Mouse (Mus musculus) gastrocnemius, postnatal 10 days (tissue): ENCODE measurements around the gene Sfrp5. TPM values are rescaled to one million over a fixed set of nuclear protein-coding genes. Genes with fewer than 3 reads are reported as not detected.

ENCODE experiments used
- DNase-seq: peaks from one replicate; pipeline ENCODE4 v3.0.0; 2021; ENCODE audit warnings: mixed read lengths
- long read RNA-seq, 2 experiments: library from polyadenylated mRNA; stranded (forward); transcript quantifications; one replicate each; pipeline ENCODE4 v2.0.0; 2021
- total RNA-seq, 2 experiments: library from RNA; stranded (reverse); gene quantifications; 2 replicates each; pipeline ENCODE4 v1.2.3; 2021

The Sfrp5 gene
- total RNA-seq = 1 to 10 TPM; 5.7 to 6.8 TPM
- long read RNA-seq, experiment 1, transcript Sfrp5-201 (3 exons, 1,900 nt) = major isoform, 8 of 9 reads
- long read RNA-seq, experiment 1, partial matches to known transcripts = 0 of 9 reads
- long read RNA-seq, experiment 1, other reads (novel, unspliced or antisense) = 1 of 9 reads
- long read RNA-seq, experiment 2, transcript Sfrp5-201 (3 exons, 1,900 nt) = major isoform, 10 of 10 reads
- long read RNA-seq, experiment 2, partial matches to known transcripts = 0 of 10 reads
- long read RNA-seq, experiment 2, other reads (novel, unspliced or antisense) = 0 of 10 reads

DNA sequence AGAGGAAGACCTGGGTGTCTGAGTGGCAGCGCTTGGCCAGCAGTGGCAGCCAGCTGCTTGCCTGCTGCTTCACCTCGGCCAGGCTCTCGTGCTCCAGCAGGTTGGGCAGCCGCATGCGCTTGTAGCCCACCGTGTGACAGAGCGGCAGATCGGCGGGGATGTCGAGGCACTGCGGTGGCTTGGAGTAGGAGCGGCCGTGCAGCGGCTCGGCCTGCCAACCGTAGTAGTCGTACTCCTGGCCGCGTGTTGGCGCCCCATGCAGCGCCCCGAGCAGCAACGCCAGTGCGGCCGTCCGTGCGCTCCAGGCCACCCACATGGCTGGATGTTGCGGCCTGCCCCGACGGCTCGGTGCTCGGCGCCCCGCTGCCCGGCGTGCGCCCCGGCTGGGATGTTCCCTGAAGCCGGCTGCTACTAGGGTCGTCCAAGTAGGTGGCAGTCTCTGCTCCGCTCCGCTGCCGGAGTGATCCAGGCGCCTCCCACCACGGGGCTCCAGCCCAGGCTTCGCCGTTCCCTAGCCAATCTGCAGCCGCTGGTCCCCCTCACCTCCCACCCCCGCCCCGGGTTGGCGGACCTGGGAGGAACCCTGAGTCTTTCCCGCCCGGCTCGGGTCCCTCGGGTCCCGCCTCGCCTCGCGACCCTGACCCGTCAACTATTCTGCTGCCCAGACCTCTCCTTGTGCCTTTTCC lies at the start of gene Sfrp5:
Gene Sfrp5 (minus strand): TSS at position 557 of the 686 bp plus-strand sequence.
- no peak for DNase-seq

DNA sequence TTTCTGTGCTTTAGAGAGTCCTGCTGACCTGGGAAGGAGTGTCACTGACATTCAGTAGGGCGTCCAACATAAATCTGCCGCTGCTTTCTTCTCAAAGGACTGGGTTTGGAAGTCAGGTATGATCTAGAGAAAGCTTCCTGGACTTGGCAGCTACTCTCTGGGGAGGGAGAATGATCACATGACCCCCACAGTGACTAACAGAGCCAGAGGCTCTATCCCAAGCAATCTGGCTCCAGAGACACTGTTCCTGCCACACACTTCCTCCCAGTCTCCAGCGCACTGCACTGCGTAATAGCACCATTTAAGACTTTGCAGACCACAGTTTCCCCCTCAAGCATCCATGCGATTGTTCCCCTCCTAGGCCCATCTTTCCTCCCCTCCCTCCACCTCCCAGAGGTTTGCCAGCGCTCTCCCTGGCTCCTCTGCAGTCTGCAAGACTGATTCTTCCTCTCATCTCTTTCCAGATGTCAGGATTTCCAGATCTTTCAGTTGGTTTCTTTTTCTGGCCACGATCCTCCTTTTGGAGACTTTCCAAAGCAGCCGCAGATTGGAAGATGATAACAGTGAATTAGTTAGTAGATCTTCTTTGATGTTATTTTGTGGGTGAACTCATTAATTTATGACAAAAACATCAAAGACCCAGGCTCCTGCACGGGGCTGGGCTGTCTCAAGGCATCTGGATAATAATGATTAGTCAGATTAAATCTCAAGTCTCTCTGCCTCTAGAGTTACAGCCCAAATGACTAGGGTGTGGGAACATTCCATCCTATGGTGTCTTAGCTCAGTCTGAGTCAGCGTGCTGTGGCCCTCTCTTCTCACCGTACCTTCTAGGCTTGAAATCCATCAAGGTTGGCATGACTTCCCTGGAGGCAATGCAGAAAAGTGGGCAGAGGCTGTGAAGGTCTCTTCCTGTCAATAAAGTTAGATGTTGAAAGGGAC lies 48.2 kb upstream of the Sfrp5 start:
- no peak for DNase-seq

DNA sequence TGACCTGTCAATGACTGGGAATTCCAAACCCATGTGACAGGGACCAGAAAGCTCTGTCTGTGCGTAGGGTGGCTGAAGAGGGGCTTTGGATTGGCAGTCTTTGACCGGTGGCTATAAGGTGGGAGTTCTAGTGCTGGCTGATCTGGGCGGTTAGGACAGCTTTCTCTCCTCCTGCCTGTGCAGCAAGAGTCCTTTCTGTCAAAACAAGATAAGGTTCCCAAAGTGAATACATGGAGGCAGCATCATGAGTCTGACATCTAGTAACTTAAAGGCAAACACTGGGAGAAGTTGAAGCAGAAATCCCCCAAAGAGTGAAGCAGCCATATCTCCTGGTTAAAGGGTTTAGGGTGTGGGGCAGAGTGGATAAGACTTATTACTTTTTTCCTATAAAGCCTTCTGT lies 45.5 kb upstream of the Sfrp5 start, which contains the start of gene Golga7b:
Gene Golga7b (plus strand): TSS at position 56 of the 400 bp plus-strand sequence.
- no peak for DNase-seq

DNA sequence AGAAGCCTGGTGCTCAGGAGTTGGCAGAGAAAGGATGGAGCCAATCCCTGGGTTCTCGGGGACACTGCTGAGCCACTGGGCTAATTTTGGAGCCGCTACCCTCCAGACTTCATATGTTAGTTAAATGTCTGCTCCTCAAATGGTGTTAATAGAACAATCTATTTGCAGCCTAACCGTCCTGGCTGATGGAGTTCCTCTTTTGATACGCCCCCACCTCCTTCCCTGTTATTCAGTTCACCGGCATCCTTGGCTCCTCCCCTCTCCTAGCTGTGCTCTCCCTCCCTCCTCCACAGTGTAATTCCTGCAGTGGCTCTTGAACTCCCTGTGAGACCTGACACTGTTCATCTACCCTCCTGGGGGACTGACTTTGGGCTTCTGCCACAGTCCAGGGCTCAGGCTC lies 44.6 kb upstream of the Sfrp5 start:
- no peak for DNase-seq

DNA sequence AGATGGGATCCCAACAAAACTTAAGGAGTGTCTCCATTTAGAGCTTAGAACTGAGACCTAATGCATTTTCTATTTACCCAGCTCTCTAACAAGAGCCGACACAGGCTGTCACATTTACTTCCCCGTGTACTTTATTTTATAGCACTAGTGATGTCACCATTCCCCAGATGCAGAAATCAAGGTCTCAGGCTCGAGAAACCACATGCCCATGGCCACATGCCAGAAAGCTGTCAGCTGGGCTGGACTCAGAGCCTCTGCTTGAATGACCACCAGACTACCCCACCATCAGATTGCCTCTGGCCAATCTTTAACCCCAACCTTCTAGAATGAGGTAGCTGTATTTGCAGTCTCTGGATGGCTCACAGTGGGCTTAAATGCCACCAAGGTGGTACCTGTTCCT lies 41.3 kb upstream of the Sfrp5 start:
- no peak for DNase-seq

DNA sequence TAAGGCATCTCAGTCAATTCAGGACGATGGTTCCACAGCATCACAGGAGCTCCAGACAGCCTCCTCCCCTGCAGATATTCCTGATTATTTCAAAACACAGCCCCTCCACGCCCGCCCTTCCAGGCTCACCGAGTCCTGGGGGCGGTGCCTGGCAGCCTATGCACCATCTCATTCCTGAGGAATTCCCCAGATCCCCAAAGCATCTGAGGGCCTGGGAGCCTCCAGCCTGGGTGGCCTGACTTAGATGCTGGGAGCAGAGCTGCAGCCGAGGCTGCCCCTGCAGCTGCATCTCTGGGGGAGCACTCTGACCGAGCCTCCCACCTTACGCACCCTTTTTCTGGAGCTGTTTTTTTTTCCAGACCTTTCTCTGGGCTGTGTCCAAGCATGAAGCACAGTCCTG lies 38.8 kb upstream of the Sfrp5 start:
- no peak for DNase-seq

DNA sequence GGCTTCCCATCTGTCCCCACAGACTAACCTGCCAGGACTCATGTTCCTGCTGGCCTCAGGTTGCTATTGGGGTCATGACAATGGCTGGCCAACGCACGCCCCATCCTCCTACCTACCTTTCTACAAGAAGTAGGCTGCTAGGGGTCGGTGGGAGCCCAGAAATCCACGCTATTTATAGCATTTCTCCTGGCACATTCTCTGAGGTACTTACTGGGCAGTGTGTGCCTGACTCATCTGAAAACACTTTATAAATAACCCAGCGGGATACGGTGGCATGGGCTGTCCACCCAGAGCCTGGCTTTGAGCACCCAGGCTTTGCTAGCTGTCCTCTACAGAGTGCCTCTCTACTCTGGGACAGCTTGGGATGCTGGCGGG lies 36.3 kb upstream of the Sfrp5 start:
- DNase-seq = peak; percentile 12

DNA sequence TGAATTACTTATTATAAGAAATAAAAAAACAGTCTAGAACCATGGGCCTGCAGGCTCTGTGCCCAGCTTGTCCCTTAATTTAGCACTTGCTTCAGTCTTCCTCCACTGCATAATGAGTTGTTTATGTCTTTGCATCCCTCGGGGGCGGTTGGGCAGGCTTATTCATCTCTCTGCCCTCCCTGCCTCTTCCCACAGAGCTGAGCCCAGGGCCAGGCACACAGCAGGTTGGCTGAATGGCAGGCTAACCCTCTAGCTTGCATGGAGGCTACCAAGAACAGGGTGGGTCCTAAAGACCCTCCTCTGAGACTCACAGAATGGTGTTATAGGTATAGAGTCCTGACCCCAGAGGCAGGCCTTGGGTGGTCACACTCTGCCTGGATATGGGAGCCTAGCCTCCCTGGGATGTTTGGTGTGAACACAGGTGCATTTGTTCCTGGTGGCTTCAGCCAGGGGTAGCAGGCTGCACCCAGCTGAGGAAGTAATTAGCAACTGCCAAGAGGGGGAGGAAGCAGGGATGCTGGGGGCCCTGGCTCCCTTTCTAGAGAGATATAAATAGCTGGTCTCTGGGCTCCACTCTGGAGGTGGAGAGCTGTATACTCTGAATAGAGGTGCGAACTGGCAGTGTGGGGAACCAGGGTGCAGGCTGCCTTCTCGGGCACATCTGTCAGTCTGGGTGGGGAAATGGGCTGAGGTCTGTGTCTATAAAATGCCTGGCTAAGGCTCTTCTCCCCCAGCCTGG lies 35.7 kb upstream of the Sfrp5 start:
- DNase-seq = peak; percentile 10

DNA sequence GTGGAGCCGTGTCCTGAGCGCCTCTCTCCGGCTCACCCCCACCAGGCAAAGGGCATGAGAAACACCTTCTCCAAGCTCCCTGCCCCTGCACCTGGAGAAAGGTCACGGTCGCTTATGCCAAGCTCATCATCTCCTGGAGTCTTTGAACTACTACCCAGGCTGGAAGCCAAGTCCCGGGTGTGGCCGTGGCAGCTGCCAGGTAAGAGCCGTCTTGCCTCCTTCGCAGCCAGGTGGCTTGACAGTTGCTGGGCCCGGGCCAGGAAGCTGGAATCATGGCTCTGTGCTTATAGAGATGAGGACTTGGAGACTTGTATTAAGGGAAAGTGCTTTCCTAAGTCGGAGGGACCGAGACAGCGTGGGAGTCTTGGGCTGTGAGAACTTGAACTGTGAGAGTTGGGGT lies 28.9 kb upstream of the Sfrp5 start:
- DNase-seq = peak; percentile 15

DNA sequence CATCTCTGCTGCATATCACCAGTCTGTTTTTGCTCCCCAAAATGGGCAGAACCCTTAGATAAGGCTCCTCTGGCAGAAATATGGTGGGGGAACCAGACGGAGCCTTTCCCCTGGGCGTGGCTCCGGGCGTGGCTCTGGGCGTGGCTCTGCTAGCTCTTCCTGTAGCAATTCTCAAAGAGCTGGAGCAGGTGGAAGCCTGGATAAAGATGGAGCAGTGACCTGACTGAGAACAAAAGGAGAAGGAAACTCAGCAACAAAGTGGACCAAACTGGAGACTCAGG lies 28.2 kb upstream of the Sfrp5 start:
- no peak for DNase-seq

DNA sequence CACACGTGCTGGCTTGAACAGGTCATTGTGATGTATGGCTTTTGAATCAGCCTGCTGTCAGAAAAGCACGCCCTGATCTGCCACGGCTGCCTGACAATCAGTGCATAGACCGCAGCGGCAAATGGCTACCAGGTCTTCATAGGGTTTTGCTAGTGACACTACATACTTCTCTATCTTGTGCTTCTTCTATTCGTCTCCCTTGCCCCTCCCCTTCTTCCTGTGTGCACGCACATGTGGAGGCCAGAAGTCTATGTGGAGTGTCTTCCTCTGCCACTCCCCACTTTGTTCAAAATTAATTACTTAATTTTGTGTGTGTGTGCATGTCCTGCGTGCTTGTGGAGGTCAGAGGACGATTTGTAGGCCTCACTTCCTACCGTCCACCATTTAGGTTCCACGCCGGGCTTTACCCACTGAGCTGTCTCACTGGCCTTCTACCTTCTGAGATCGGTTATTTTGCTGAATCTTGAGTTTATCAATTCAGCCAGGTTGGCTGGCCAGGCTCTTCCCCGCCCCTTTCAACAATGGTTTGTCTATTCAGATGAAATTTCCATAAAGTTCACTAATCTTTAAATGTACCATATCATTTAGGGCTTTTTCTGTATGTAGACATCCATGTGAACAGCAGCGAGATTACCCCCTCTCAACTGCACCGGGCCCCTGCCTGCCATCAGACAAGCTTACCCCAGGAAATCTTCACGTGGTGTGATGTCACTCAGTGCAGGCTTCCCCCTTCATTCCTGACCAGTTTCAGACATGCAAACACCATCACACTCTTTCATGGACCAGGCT lies 27.6 kb upstream of the Sfrp5 start:
- DNase-seq = no peak

DNA sequence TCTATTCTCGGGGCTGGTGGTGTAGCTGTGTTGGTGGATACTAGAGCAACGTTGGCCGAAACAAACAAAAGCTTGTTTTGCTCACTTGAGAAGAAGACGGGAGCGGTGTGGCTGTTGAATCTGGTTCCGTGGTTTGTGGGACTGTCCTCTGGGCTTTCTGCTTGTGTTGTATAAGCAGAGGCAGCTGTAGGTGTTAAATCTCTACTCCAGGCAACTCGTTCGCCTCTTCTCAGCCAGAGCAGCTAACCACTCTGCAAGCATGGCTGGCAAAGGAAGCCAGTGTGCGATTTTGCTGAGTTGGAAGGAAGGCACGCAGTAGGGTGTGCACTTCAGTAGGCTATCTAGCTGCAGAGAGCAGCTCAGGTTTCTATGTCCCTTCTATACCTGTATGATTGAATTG lies 24.4 kb upstream of the Sfrp5 start:
- DNase-seq = no peak

DNA sequence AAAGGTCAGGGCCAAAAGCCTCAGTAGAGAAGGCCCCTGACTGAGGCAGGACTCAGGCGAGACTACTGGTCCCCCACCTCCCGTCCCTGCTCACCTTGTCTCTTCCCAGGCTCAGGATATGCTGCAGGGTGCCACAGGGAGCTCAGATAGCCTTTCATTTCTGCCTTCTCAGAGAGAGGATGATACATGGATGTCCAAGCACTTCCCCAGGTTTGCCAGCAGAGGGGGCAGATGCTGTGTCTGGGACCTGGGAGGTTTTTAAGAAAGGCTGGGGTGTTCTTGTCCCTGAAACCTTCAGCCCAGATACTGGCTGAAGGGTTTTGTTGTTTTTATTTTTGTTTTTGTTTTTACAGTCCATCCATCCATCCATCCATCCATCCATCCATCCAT lies 15.3 kb upstream of the Sfrp5 start:
- peak; percentile 35 for DNase-seq

DNA sequence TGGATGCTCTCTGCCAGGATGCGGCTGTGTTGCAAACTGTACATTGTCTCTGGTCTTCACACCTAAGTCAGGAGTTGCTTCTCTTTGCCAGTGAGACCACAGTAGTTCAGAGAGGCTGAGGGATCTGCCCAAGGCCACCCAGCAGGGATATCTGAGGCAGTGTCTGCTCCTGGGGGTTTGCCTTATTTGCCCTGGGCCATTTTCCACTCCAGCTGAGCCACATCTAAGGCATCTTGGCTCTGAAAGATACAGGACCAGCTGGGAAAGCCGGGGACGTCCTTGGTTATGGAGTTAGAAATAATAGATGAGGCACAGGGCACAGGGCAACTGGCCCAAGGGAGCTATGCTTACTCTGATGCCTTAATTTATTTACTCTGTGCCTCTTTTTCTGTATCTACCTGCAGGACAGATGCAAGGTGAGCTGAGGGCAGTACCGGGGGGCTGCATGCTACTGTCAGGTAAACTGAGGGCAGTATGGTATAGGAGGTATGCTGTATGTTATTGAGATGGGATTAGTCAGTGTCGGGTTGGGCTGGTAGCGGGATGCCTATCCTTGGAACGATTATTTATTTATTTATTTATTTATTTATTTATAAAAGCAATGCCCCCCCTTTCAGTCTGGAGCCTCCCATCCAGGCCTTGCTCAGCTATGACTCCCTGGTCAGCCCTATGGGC lies 14.8 kb upstream of the Sfrp5 start:
- no peak for DNase-seq

DNA sequence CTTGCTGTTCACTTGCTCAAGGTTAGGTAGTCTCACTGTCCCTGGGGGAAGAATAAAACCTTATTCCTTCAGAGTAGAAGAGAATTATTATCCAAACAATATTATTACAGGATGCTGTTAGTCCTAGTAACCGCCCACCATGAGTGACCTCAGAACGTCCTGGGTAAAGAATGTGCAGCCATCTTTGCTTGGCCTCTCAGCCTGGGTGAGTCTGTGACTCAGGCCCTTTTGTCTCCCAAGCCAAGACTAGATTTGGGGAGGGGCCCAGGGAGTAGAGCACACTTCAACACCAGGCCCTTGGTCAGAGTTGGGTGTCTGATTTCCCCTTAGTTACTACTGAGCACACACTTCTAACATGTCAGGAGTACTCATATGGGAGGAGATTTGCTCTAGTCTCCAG lies 12.5 kb upstream of the Sfrp5 start:
- no peak for DNase-seq

DNA sequence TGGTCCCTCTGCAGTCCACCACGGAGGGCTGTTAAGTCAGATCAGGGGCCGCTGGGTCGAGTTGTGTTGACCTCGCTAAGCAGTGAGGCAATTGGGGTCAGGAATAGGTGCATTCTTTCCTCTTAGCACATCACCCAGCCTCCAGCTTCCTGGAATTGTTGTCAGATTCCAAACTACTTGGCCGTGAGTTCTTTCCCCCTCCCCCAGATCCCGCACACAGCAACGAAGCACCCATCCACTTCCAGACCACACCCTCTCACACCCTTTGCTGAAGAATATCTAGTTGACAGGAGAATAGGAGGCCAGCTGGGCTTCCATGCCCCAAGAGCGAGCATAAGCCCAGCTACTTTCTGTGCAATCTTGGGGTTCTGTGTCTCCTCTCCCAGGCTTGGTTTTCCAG lies 9.9 kb upstream of the Sfrp5 start:
- no peak for DNase-seq

DNA sequence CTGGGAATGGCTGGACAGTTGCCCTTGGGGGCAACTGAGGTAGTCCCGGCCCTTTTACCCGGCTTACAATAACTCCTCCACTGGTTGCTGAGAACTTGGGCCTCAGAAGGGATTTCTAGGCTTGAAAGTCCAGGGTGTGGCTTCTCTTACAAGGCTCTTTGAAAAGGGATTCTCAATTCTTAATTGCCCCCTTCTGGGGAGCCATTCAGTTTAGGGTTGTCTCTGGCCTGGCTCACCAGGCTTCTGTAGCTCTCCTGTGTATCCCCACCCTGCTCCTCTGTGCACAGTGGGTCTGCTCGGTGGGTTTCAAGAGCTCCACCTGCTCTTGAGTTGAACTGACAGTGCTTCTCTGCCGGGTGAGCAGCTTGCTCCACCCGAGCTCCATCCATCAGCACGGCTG lies 7.9 kb upstream of the Sfrp5 start:
- no peak for DNase-seq

DNA sequence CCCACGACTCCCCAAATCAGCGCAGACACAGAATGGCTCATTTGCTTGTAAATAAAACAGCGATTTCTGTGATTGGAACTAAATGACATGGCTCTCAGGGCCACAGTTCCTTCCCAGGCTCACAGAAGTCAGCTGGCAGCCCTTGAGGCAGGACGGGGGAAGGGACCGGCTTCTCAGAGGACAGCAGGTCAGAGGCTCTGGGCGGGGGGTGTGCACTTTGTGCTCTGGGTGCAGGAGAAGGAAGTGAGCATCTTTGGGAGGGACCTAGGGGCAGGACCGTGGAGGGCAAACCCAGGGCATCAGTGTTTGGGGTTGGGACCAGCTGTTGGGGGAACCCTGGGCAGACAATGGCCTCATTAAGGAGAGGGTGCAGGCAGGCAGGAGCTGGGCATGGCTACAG lies 7.4 kb upstream of the Sfrp5 start:
- no peak for DNase-seq

DNA sequence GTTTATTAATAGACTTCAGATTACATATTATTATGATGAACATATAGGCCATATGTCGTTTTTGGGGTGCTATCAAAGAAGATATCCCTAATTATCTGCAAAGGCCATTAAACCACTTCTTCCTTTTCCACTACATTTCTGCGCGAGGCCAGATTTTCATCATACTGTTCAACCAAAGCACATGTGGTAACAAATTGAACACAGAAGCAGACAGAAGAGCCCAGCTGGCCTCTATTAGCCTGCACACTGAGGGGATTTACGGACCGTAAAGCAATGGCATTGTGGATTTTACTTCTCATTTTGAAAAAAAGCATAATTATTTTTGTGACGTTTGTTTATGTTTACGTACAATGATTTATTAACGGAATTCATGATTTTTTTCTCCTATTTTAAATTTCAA lies 3.1 kb upstream of the Sfrp5 start:
- DNase-seq = no peak

DNA sequence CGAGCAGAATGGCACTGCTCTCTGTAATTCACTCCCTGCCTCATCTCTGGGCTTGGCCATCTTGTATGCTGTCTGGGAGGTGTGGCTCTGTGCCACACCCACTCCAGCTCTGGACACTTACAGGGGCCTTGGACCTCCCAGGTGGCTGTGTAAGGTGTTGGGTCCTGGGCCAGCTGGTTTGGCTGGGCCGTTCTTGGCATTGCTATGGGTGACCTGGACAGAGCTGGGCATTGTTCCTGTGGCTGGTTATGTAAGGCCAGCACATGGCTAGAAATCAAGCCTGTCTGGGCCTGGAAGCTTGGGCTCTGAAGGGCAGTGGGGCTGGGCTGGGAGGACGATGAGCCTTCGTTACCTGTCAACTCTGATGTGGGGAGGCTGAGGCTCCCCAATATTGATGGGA lies 2.3 kb upstream of the Sfrp5 start:
- no peak for DNase-seq

DNA sequence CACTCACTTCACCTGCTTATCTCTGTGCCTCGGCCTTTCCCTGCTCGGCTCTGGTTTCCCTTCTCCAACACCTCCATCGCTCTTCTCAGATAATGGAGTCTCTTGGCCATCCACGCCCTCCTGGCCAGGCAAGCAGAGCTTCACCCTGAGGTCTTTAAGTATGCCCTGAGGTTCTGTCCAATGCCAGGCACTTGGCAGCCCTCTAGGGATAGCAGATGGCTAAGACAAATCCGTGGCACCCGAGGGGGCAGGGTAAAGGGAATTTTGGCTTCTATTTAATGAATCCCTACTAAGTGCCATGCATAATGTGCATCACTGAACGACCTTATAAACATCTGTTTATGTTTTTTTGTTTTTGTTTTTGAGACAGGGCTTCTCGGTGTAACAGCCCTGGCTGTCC lies 415 bp upstream of the Sfrp5 start:
- DNase-seq = no peak
